Mouse (Mus musculus) intestine, embryonic 14.5 days (tissue): ENCODE results near the gene 1110059E24Rik. TPM values are rescaled to one million over a fixed set of nuclear protein-coding genes. Genes with fewer than 3 reads are reported as not detected.
A peak's percentile ranks its signal among the peaks of the same experiment; 100 is the strongest.

ENCODE experiments used
- ATAC-seq: fragments of 200-750 bp; cut with Nextera tagmentation; replicated peaks from 2 replicates; pipeline ENCODE4 v1.8.0; 2017; ENCODE audit warnings: low read depth, moderate number of reproducible peaks, moderate TSS enrichment, moderate library complexity; ENCODE audit not compliant: low FRiP score, low TSS enrichment
- DNase-seq: peaks from one replicate; pipeline ENCODE4 v3.0.0-alpha.2; 2018; ENCODE audit warnings: low spot score
- H3K27ac ChIP-seq: fragments of 300-500 bp; sonication (generic); 2 replicates; pipeline ENCODE4 v1.5.1; 2014; ENCODE audit warnings: low read depth, mild to moderate bottlenecking, control low read depth
- H3K27me3 ChIP-seq: fragments of 300-500 bp; sonication (generic); replicated peaks from 2 replicates; pipeline ENCODE4 v1.6.1; 2014; ENCODE audit warnings: low read length, control low read depth; ENCODE audit not compliant: control insufficient read depth, insufficient read depth
- H3K36me3 ChIP-seq: fragments of 300-500 bp; sonication (generic); 2 replicates; pipeline ENCODE4 v1.6.1; 2014; ENCODE audit warnings: low read length, control low read depth; ENCODE audit not compliant: control insufficient read depth, insufficient read depth
- H3K4me1 ChIP-seq: fragments of 300-500 bp; sonication (generic); replicated peaks from 2 replicates; pipeline ENCODE4 v1.6.1; 2014; ENCODE audit warnings: low read length, control low read depth, mixed read lengths; ENCODE audit not compliant: control insufficient read depth, insufficient read depth
- H3K4me2 ChIP-seq: fragments of 300-500 bp; sonication (generic); 2 replicates; pipeline ENCODE4 v1.6.1; 2014; ENCODE audit warnings: low read length
- H3K4me3 ChIP-seq: fragments of 300-500 bp; sonication (generic); 2 replicates; pipeline ENCODE4 v1.5.1; 2014; ENCODE audit warnings: low read depth, low read length, control low read depth, mixed read lengths
- H3K9ac ChIP-seq: fragments of 300-500 bp; sonication (generic); 2 replicates; pipeline ENCODE4 v1.6.1; 2014; ENCODE audit warnings: mild to moderate bottlenecking, low read length
- H3K9me3 ChIP-seq: fragments of 300-500 bp; sonication (generic); 2 replicates; pipeline ENCODE4 v1.6.1; 2016; ENCODE audit warnings: low read length, control low read depth; ENCODE audit not compliant: control insufficient read depth
- WGBS: fragments of 180-500 bp; shearing (Covaris S2); extraction: QIAGEN DNeasy Blood & Tissue Kit; methylation state at CpG from one replicate; pipeline ENCODE4 v1.1.7; 2014; 5-methylcytosine and 5-hydroxymethylcytosine counted together
- polyA plus RNA-seq: library from polyadenylated mRNA; unstranded; fragments of >200 nt; fragmentation: Nextera tagmentation; extraction: Ambion mirVana; gene quantifications from 2 replicates; pipeline ENCODE4 v1.2.1, GENCODE M21; 2014

1110059E24Rik gene
- polyA plus RNA-seq, 1 experiment from 2014 or later = 68.5 TPM

DNA sequence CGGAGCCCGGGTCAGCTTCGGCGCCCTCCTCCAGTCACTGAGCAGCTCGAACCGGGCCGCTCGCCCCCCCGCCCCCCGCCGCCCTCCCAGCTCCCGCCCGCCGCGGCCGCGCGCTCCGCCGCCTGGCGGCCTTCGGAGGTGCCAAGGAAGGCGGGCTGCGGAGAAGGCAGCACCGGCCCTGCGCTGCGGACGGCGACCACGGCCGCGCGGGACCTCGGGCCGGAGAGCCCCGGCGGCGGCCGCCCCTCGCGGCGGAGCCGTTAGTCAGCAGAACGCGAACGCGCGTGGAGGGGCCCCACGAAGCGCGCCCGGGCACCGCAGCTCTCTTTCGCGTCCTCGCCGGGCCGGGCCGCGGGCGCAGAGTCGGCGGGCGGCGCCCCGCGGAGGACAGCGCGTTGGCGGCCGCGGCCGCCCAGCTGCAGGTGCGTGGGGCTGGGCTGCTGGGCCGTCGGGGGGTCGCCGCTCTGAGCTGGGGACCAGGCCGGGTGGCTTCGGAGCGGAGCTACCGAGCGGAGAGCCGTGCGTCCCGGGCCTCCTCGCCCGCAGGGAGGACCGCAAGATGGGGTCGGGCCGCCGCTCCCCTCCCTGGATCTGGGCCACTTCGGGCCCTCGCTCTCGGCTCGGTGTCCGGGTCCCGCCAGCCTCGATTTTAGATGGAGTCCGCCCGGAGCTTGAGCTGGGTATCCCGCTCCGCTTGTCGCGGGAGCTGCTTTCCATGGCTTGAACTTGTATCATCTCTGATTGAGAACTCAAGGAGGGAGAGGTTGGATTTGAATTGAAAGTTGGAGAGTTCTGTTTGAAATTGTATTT is 601 bp upstream of the 1110059E24Rik start, which contains the start of gene Abhd17b:
Abhd17b (plus strand) TSS at position 14 of the 810 bp plus-strand sequence.
- Histone ChIP-seq H3K9ac (peak within 1 kb of the TSS; percentile 91), H3K27ac (peak within 1 kb of the TSS; percentile 97), H3K4me1 (peaks cover 23% of the 10 kb centered on the region), H3K4me2 (peak within 1 kb of the TSS; percentile 80), H3K9me3 (no peaks in the 10 kb centered on the region), H3K27me3 (no peaks in the 10 kb centered on the region), H3K4me3 (peak within 1 kb of the TSS; percentile 96), H3K36me3 (0 out of 2 replicates have a peak, but pooled peaks cover 3% of the 10 kb centered on the region)
- under 1% methylated on average over 83 of the region's 105 CpGs for WGBS
- ATAC-seq = peak; percentile 52
- DNase-seq = peak; percentile 83

DNA sequence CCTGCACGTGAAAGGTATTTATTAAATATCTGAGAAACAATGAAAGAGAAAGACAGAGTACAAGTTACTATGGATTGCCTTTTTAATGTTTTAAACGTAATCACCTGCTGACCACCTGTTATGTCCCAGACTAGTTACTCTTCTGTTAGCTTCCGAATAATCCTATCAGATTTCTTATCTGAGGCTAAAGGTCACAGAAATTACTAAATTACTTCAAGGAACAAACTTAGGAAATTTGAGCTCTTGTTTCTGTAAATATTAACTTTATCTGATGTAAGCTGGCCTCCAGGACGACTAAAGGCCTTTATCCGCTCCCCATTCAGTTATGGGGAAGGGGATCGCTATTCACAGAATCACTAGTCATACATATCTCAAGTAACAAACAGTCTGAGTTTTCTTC is 1.1 kb downstream of the 1110059E24Rik start:
- 45% methylated on average over 6 of the region's 6 CpGs for WGBS
- DNase-seq = no peak
- Histone ChIP-seq H3K9ac (peak overlapping the region; percentile 91), H3K4me1 (peaks cover 23% of the 10 kb centered on the region), H3K9me3 (no peaks in the 10 kb centered on the region), H3K4me2 (peak overlapping the region; percentile 80), H3K27me3 (no peaks in the 10 kb centered on the region), H3K27ac (no peak overlapping the region), H3K36me3 (0 out of 2 replicates have a peak, but pooled peaks cover 2% of the 10 kb centered on the region), H3K4me3 (peak overlapping the region; percentile 96)
- no peak for ATAC-seq

DNA sequence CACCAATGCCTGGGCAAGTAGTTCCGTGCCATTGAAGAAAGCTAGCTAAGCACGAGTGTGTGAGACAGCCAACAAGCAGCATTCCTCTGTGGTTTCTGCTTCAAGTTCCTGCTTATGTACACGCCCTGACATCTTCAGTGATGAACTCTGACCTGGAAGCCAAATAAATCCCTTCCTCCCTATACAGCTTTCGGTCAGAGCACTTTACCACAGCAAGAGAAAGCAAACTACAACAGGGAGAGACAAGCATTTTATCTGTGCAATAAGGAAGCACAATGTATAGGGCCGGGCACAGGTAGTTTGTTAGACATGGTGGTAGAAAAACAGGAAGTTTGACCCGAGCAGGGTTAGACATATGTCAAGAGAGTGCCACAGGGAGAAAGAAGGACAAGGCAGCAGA is 6.6 kb downstream of the 1110059E24Rik start:
- H3K4me3 ChIP-seq = no peak overlapping the region
- WGBS = 63% methylated on average over 6 of the region's 6 CpGs
- no peak overlapping the region for H3K27ac ChIP-seq
- H3K36me3 ChIP-seq = no peaks in the 10 kb centered on the region
- ATAC-seq (no peak), DNase-seq (no peak)
- H3K9me3 ChIP-seq = no peaks in the 10 kb centered on the region
- no peak overlapping the region for H3K4me2 ChIP-seq
- no peak overlapping the region for H3K9ac ChIP-seq
- H3K4me1 ChIP-seq = peaks cover 6% of the 10 kb centered on the region
- no peaks in the 10 kb centered on the region for H3K27me3 ChIP-seq

DNA sequence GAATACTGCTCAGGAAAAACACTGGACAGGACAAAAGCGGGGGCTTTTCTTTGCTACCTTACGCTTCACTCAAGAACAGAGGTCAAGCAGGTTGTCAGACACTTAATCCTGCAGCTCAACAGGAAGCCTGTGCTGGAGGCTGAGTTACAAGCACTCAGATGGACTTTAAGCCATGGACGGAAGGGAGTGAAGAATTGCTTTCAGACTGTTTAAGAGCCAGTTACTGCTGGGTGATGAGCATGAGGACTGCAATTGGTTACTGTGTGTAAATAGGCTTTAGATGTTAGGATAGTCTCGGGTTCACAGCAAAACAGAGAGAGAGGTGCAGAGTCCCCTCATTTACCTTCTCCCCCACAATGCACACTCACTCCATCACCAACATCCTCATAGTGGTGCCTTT is 7.5 kb downstream of the 1110059E24Rik start:
- Histone ChIP-seq H3K4me3 (no peak overlapping the region), H3K9me3 (no peaks in the 10 kb centered on the region), H3K27me3 (no peaks in the 10 kb centered on the region), H3K9ac (no peak overlapping the region), H3K27ac (no peak overlapping the region), H3K4me2 (no peak overlapping the region), H3K4me1 (no peaks in the 10 kb centered on the region), H3K36me3 (no peaks in the 10 kb centered on the region)
- 59% methylated on average over 4 of the region's 4 CpGs for whole genome bisulfite sequencing
- ATAC-seq (no peak), DNase-seq (no peak)

DNA sequence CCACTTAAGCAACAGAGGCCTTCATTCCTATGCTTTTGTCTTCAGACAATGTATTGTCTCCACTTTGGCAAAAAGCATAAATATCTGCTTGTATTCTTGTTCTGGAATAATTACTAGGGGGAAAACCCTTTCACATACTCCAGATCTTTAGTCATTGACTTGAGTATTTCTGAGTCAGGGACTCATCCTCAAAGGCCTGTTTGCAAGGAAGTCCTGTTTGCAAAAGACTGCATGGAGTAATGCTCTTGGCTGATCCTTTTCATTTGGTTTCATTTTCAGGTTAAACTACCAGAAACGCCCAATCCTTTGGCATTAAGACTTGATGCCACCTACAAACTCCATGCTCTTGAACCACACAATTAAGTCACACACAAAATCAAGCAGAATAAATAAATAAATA is 8.8 kb downstream of the 1110059E24Rik start:
- Histone ChIP-seq H3K9ac (no peak overlapping the region), H3K4me3 (no peak overlapping the region), H3K4me1 (no peaks in the 10 kb centered on the region), H3K36me3 (no peaks in the 10 kb centered on the region), H3K27ac (no peak overlapping the region), H3K9me3 (no peaks in the 10 kb centered on the region), H3K4me2 (no peak overlapping the region), H3K27me3 (no peaks in the 10 kb centered on the region)
- no peak for ATAC-seq
- WGBS = 88% methylated on average over 1 of the region's 1 CpGs
- no peak for DNase-seq

DNA sequence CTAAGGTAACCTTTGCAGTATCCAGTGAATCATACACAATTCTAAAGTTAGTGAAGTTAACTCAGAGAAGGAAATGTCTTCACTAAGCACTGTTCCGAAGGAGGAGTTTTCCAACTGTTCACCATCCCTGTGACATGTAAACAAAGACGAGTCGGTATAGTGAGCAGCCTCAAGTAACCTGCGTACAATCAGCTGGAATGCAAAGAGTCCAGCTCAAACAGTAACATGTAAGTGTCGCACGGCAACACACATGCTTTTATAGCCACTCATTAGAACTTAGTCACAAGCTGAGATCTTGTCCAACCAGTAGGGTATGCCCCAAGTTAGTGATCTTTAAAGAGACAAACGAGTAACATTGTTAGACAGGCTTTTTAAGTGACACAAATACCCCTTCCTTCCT is 15.1 kb downstream of the 1110059E24Rik start:
- Histone ChIP-seq H3K9ac (no peak overlapping the region), H3K27me3 (no peaks in the 10 kb centered on the region), H3K9me3 (no peaks in the 10 kb centered on the region), H3K36me3 (no peaks in the 10 kb centered on the region), H3K27ac (no peak overlapping the region), H3K4me3 (no peak overlapping the region), H3K4me2 (no peak overlapping the region), H3K4me1 (no peaks in the 10 kb centered on the region)
- DNase-seq (no peak), ATAC-seq (no peak)
- WGBS = 35% methylated on average over 7 of the region's 7 CpGs

DNA sequence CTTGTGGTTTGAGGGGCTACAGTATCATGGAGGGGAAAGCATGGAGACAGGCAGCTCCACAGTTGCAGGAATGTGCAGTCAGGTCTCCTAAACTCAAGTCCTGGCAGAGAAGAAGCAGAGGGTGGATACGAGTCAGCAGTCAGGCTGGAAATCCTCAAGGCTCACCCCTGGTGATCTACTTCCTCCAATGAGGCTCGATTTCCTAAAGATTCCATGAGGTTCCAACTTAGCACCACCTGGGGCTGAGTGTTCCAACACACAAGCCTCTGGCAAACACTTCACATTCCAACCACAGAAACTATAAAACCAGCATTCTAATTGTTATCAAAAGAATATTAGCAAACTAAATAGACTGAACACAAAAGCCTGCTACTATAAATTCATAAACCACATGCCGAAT is 15.9 kb downstream of the 1110059E24Rik start:
- no peak overlapping the region for H3K4me2 ChIP-seq
- no peak for DNase-seq
- H3K9ac ChIP-seq = no peak overlapping the region
- H3K4me1 ChIP-seq = no peaks in the 10 kb centered on the region
- no peaks in the 10 kb centered on the region for H3K9me3 ChIP-seq
- H3K36me3 ChIP-seq = no peaks in the 10 kb centered on the region
- H3K27ac ChIP-seq = no peak overlapping the region
- no peak for ATAC-seq
- H3K27me3 ChIP-seq = no peaks in the 10 kb centered on the region
- 78% methylated on average over 3 of the region's 3 CpGs for WGBS
- no peak overlapping the region for H3K4me3 ChIP-seq

DNA sequence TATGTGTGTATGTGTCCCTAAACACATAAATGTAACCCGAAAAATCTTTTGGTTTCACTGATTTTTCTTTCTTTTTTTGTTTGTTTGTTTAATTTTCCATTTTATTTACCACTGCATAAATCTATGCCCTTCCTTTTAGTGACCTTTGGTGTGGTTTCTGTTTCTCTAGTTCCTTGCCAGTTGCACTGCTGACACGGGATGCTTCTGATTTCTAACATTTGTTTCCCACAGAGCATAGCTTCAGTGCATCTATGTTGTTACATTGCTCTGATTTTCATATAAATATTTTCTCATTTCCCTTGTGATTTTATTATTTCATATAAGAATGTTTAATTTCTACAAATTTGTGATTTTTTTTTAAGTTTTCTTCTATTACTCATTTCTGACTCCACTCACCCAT is 17.4 kb downstream of the 1110059E24Rik start:
- no peak for ATAC-seq
- WGBS = 83% methylated on average over 2 of the region's 2 CpGs

More for the DNA sequence above, 17.4 kb downstream of the 1110059E24Rik start:
- H3K9me3 ChIP-seq = no peaks in the 10 kb centered on the region
- H3K4me1 ChIP-seq = 0 out of 2 replicates have a peak, but pooled peaks cover 2% of the 10 kb centered on the region
- H3K4me3 ChIP-seq = no peak overlapping the region
- no peaks in the 10 kb centered on the region for H3K27me3 ChIP-seq
- no peak for DNase-seq
- H3K9ac ChIP-seq = no peak overlapping the region
- H3K4me2 ChIP-seq = no peak overlapping the region
- H3K36me3 ChIP-seq = no peaks in the 10 kb centered on the region
- no peak overlapping the region for H3K27ac ChIP-seq
